Mouse (Mus musculus): Measurements from ENCODE around the gene Ccdc42. TPM values are rescaled to one million over a fixed set of nuclear protein-coding genes. Genes with fewer than 3 reads are reported as not detected.

The Ccdc42 gene
- total and polyA plus RNA-seq, 3 experiments: not detected

GRCm38 (mm10) chr11:68609910-68610566, 23.2 kb downstream of the Ccdc42 start:
- no peak for DNase-seq (ENCODE audit: low spot score)
- Histone ChIP-seq H3K27me3 (ENCODE audit: insufficient read depth, low read length) (no peaks in the 10 kb centered on the region), H3K4me3 (ENCODE audit: low read depth, low read length) (no peak overlapping the region), H3K9me3 (replicated peaks) (no peaks in the 10 kb centered on the region), H3K4me1 (ENCODE audit: insufficient read depth, low read depth, low read length) (no peaks in the 10 kb centered on the region), H3K36me3 (replicated peaks) (no peaks in the 10 kb centered on the region)
- ATAC-seq (ENCODE audit: extremely low read depth, insufficient number of reproducible peaks, low FRiP score, poor library complexity, severe bottlenecking): no peak
- TF ChIP-seq GATA2 (IDR thresholded peaks at IDR 0.05; ENCODE audit: borderline replicate concordance, low read depth, low read length) (no peak), TAL1 (conservative IDR thresholded peaks at IDR 0.05; ENCODE audit: low read depth, low read length) (no peak), CTCF (IDR thresholded peaks at IDR 0.05; ENCODE audit: low read depth, low read length) (no peak), POLR2AphosphoS5 (IDR thresholded peaks at IDR 0.05; ENCODE audit: insufficient replicate concordance, low read depth, low read length) (no peak), GATA1 (IDR thresholded peaks at IDR 0.05; ENCODE audit: borderline replicate concordance, low read length) (no peak)

GRCm38 (mm10) chr11:68610567-68610947, 23.7 kb downstream of the Ccdc42 start:
- Histone ChIP-seq H3K36me3 (replicated peaks) (no peaks in the 10 kb centered on the region), H3K4me3 (ENCODE audit: low read depth, low read length) (no peak overlapping the region), H3K4me1 (ENCODE audit: insufficient read depth, low read depth, low read length) (no peaks in the 10 kb centered on the region), H3K9me3 (replicated peaks) (no peaks in the 10 kb centered on the region), H3K27me3 (ENCODE audit: insufficient read depth, low read length) (no peaks in the 10 kb centered on the region)
- ATAC-seq (ENCODE audit: extremely low read depth, insufficient number of reproducible peaks, low FRiP score, poor library complexity, severe bottlenecking): no peak
- no peak for TF ChIP-seq CTCF (IDR thresholded peaks at IDR 0.05; ENCODE audit: low read depth, low read length)
- TF ChIP-seq TAL1 (conservative IDR thresholded peaks at IDR 0.05; ENCODE audit: low read depth, low read length): no peak
- TF ChIP-seq GATA2 (IDR thresholded peaks at IDR 0.05; ENCODE audit: borderline replicate concordance, low read depth, low read length): no peak
- TF ChIP-seq POLR2AphosphoS5 (IDR thresholded peaks at IDR 0.05; ENCODE audit: insufficient replicate concordance, low read depth, low read length): no peak
- TF ChIP-seq GATA1 (IDR thresholded peaks at IDR 0.05; ENCODE audit: borderline replicate concordance, low read length): no peak
- DNase-seq (ENCODE audit: low spot score): no peak

GRCm38 (mm10) chr11:68613071-68613711, 26.4 kb downstream of the Ccdc42 start:
- Histone ChIP-seq H3K4me3 (ENCODE audit: low read depth, low read length) (no peak overlapping the region), H3K9me3 (replicated peaks) (no peaks in the 10 kb centered on the region), H3K36me3 (replicated peaks) (no peaks in the 10 kb centered on the region), H3K27me3 (ENCODE audit: insufficient read depth, low read length) (no peaks in the 10 kb centered on the region), H3K4me1 (ENCODE audit: insufficient read depth, low read depth, low read length) (no peaks in the 10 kb centered on the region)
- TF ChIP-seq POLR2AphosphoS5 (IDR thresholded peaks at IDR 0.05; ENCODE audit: insufficient replicate concordance, low read depth, low read length) (no peak), GATA2 (IDR thresholded peaks at IDR 0.05; ENCODE audit: borderline replicate concordance, low read depth, low read length) (no peak), CTCF (IDR thresholded peaks at IDR 0.05; ENCODE audit: low read depth, low read length) (no peak), TAL1 (conservative IDR thresholded peaks at IDR 0.05; ENCODE audit: low read depth, low read length) (no peak), GATA1 (IDR thresholded peaks at IDR 0.05; ENCODE audit: borderline replicate concordance, low read length) (no peak)
- no peak for DNase-seq (ENCODE audit: low spot score)
- ATAC-seq (ENCODE audit: extremely low read depth, insufficient number of reproducible peaks, low FRiP score, poor library complexity, severe bottlenecking): no peak

- H3K9me3 ChIP-seq (replicated peaks): no peaks in the 10 kb centered on the region
- no peaks in the 10 kb centered on the region for H3K36me3 ChIP-seq (replicated peaks)
- H3K27me3 ChIP-seq (ENCODE audit: insufficient read depth, low read length): no peaks in the 10 kb centered on the region
- H3K4me3 ChIP-seq (ENCODE audit: low read depth, low read length): no peak overlapping the region
- no peak for DNase-seq (ENCODE audit: low spot score)
- no peaks in the 10 kb centered on the region for H3K4me1 ChIP-seq (ENCODE audit: insufficient read depth, low read depth, low read length)
- no peak for TF ChIP-seq TAL1 (conservative IDR thresholded peaks at IDR 0.05; ENCODE audit: low read depth, low read length)
- TF ChIP-seq GATA1 (IDR thresholded peaks at IDR 0.05; ENCODE audit: borderline replicate concordance, low read length): no peak
- TF ChIP-seq CTCF (IDR thresholded peaks at IDR 0.05; ENCODE audit: low read depth, low read length): no peak
- no peak for TF ChIP-seq POLR2AphosphoS5 (IDR thresholded peaks at IDR 0.05; ENCODE audit: insufficient replicate concordance, low read depth, low read length)
- no peak for TF ChIP-seq GATA2 (IDR thresholded peaks at IDR 0.05; ENCODE audit: borderline replicate concordance, low read depth, low read length)
- no peak for ATAC-seq (ENCODE audit: extremely low read depth, insufficient number of reproducible peaks, low FRiP score, poor library complexity, severe bottlenecking)
These were observed 35.9 kb downstream of the Ccdc42 start for GRCm38 (mm10) chr11:68622751-68623150.

GRCm38 (mm10) chr11:68623225-68623870, 36.5 kb downstream of the Ccdc42 start:
- no peak for TF ChIP-seq TAL1 (conservative IDR thresholded peaks at IDR 0.05; ENCODE audit: low read depth, low read length)
- TF ChIP-seq CTCF (IDR thresholded peaks at IDR 0.05; ENCODE audit: low read depth, low read length): no peak
- no peak for TF ChIP-seq GATA1 (IDR thresholded peaks at IDR 0.05; ENCODE audit: borderline replicate concordance, low read length)
- TF ChIP-seq POLR2AphosphoS5 (IDR thresholded peaks at IDR 0.05; ENCODE audit: insufficient replicate concordance, low read depth, low read length): no peak
- no peak for TF ChIP-seq GATA2 (IDR thresholded peaks at IDR 0.05; ENCODE audit: borderline replicate concordance, low read depth, low read length)
- no peak overlapping the region for H3K4me3 ChIP-seq (ENCODE audit: low read depth, low read length)
- DNase-seq (ENCODE audit: low spot score) (no peak), ATAC-seq (ENCODE audit: extremely low read depth, insufficient number of reproducible peaks, low FRiP score, poor library complexity, severe bottlenecking) (no peak)
- H3K9me3 ChIP-seq (replicated peaks): no peaks in the 10 kb centered on the region
- H3K36me3 ChIP-seq (replicated peaks): no peaks in the 10 kb centered on the region
- no peaks in the 10 kb centered on the region for H3K4me1 ChIP-seq (ENCODE audit: insufficient read depth, low read depth, low read length)
- H3K27me3 ChIP-seq (ENCODE audit: insufficient read depth, low read length): no peaks in the 10 kb centered on the region

- H3K4me3 ChIP-seq (ENCODE audit: low read depth, low read length): no peak overlapping the region
These were observed 37.0 kb downstream of the Ccdc42 start for GRCm38 (mm10) chr11:68623871-68624258.

More at GRCm38 (mm10) chr11:68623871-68624258, 37.0 kb downstream of the Ccdc42 start:
- Histone ChIP-seq H3K4me1 (ENCODE audit: insufficient read depth, low read depth, low read length) (no peaks in the 10 kb centered on the region), H3K27me3 (ENCODE audit: insufficient read depth, low read length) (no peaks in the 10 kb centered on the region), H3K9me3 (replicated peaks) (no peaks in the 10 kb centered on the region), H3K36me3 (replicated peaks) (no peaks in the 10 kb centered on the region)
- DNase-seq (ENCODE audit: low spot score): no peak
- TF ChIP-seq GATA1 (IDR thresholded peaks at IDR 0.05; ENCODE audit: borderline replicate concordance, low read length) (no peak), POLR2AphosphoS5 (IDR thresholded peaks at IDR 0.05; ENCODE audit: insufficient replicate concordance, low read depth, low read length) (no peak), CTCF (IDR thresholded peaks at IDR 0.05; ENCODE audit: low read depth, low read length) (no peak), GATA2 (IDR thresholded peaks at IDR 0.05; ENCODE audit: borderline replicate concordance, low read depth, low read length) (no peak), TAL1 (conservative IDR thresholded peaks at IDR 0.05; ENCODE audit: low read depth, low read length) (no peak)
- ATAC-seq (ENCODE audit: extremely low read depth, insufficient number of reproducible peaks, low FRiP score, poor library complexity, severe bottlenecking): no peak
